Mouse (Mus musculus): Measurements from ENCODE around the gene Foxc2. TPM values are rescaled to one million over a fixed set of nuclear protein-coding genes. Genes with fewer than 3 reads are reported as not detected.

Foxc2 gene
- polyA plus RNA-seq, 1 experiment from 2014 or later, result 2.6 TPM

DNA sequence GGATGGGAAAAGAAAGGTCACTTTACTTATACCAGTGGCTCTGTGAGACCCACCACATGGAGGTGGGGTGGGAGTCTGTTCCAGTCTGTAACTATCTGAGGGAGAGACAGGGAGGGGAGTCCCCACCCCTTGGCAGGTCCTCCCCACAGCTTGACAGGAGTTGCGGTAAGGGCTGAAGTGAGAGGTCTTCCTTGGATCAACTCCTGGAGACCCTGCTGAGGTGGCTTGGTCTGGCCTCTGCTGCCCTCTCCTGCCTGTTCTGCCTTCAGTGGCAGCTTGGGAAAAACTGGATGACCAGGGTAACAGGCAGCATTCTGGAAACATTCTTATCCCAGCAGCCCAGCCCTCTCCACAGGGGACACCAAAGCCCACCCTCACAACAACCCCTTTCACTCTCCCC, 25.3 kb upstream of the Foxc2 start:
- Histone ChIP-seq H3K36me3 (ENCODE audit: control insufficient read depth, insufficient read depth, low read length) (no peaks in the 10 kb centered on the region), H3K4me2 (peak overlapping the region; percentile 20; the same call in 1 of the 2 replicates), H3K9me3 (ENCODE audit: control insufficient read depth, low read length) (no peaks in the 10 kb centered on the region), H3K9ac (ENCODE audit: low read depth, low read length) (no peak overlapping the region), H3K4me1 (replicated peaks; ENCODE audit: control insufficient read depth, insufficient read depth, low read length) (peaks cover 4% of the 10 kb centered on the region; the same call in 1 of the 2 replicates), H3K4me3 (ENCODE audit: low read depth, low read length) (no peak overlapping the region), H3K27me3 (replicated peaks; ENCODE audit: control insufficient read depth, insufficient read depth, low read length) (peaks cover 69% of the 10 kb centered on the region), H3K27ac (ENCODE audit: low read depth, low read length) (no peak overlapping the region)
- WGBS, result 21% methylated on average over 1 of the region's 1 CpGs
- DNase-seq (ENCODE audit: low spot score) (no peak), ATAC-seq (replicated peaks; ENCODE audit: low FRiP score) (no peak)

DNA sequence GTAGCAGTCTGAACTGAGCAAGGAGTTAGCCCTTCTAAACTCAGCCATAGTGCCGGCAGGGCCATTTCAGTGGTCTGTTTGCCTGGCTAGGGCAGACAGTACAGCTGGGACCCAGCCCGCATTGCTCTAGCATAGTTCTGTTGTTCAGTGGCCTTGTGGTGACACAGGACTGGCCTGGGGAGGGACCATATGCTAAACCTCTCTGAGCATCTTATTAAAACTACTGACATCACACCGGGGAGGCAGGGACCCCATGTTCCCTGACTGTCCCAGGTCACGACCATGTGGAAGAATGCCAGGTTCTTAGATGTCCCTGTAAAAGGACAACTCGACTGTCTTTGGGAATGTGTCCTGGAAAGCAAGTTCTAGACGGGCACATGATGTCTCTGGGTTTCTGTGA, 23.8 kb upstream of the Foxc2 start:
- DNase-seq (ENCODE audit: low spot score) (no peak), ATAC-seq (replicated peaks; ENCODE audit: low FRiP score) (no peak)
- 31% methylated on average over 6 of the region's 6 CpGs for WGBS

DNA sequence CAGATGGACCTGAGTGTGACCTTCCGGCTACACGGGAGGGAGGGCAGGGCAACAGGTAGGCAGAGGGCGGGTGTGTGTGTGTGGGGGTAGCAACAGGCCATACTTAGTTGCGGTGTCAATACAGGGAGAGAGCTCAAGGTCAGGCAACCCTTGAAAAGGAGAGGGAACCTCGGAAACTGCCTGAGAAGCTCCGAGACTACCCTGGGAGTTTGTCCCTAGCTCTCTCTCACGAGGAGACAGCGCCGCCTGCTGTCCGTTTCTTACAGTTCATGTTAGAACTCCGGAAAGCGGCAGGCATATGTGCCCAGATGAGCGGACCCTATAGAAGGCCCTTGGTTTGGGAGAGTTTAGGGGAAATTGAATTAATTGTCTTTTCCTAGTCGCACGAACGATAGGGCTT, 23.3 kb upstream of the Foxc2 start:
- DNase-seq (ENCODE audit: low spot score) (no peak), ATAC-seq (replicated peaks; ENCODE audit: low FRiP score) (peak; percentile 37)
- WGBS, result 4% methylated on average over 16 of the region's 16 CpGs
- Histone ChIP-seq H3K9ac (ENCODE audit: low read depth, low read length) (no peak overlapping the region), H3K4me1 (replicated peaks; ENCODE audit: control insufficient read depth, insufficient read depth, low read length) (peaks cover 4% of the 10 kb centered on the region; the same call in 1 of the 2 replicates), H3K27me3 (replicated peaks; ENCODE audit: control insufficient read depth, insufficient read depth, low read length) (peaks cover 49% of the 10 kb centered on the region), H3K4me2 (peak overlapping the region; percentile 8; the same call in 1 of the 2 replicates), H3K9me3 (ENCODE audit: control insufficient read depth, low read length) (no peaks in the 10 kb centered on the region), H3K4me3 (ENCODE audit: low read depth, low read length) (no peak overlapping the region), H3K36me3 (ENCODE audit: control insufficient read depth, insufficient read depth, low read length) (peaks cover 5% of the 10 kb centered on the region; the same call in 1 of the 2 replicates), H3K27ac (ENCODE audit: low read depth, low read length) (no peak overlapping the region)

More for the DNA sequence above, 23.8 kb upstream of the Foxc2 start:
- H3K4me1 ChIP-seq (replicated peaks; ENCODE audit: control insufficient read depth, insufficient read depth, low read length), result peaks cover 4% of the 10 kb centered on the region; the same call in 1 of the 2 replicates
- H3K27me3 ChIP-seq (replicated peaks; ENCODE audit: control insufficient read depth, insufficient read depth, low read length), result peaks cover 54% of the 10 kb centered on the region
- no peak overlapping the region for H3K4me3 ChIP-seq (ENCODE audit: low read depth, low read length)
- H3K9ac ChIP-seq (ENCODE audit: low read depth, low read length), result no peak overlapping the region
- H3K4me2 ChIP-seq, result no peak overlapping the region
- no peak overlapping the region for H3K27ac ChIP-seq (ENCODE audit: low read depth, low read length)
- no peaks in the 10 kb centered on the region for H3K36me3 ChIP-seq (ENCODE audit: control insufficient read depth, insufficient read depth, low read length)
- no peaks in the 10 kb centered on the region for H3K9me3 ChIP-seq (ENCODE audit: control insufficient read depth, low read length)

- Histone ChIP-seq H3K4me3 (ENCODE audit: low read depth, low read length) (no peak overlapping the region), H3K9ac (ENCODE audit: low read depth, low read length) (no peak overlapping the region), H3K4me2 (no peak overlapping the region), H3K27me3 (replicated peaks; ENCODE audit: control insufficient read depth, insufficient read depth, low read length) (peaks cover 41% of the 10 kb centered on the region), H3K9me3 (ENCODE audit: control insufficient read depth, low read length) (no peaks in the 10 kb centered on the region), H3K36me3 (ENCODE audit: control insufficient read depth, insufficient read depth, low read length) (peaks cover 10% of the 10 kb centered on the region), H3K4me1 (replicated peaks; ENCODE audit: control insufficient read depth, insufficient read depth, low read length) (peaks cover 4% of the 10 kb centered on the region; the same call in 1 of the 2 replicates), H3K27ac (ENCODE audit: low read depth, low read length) (no peak overlapping the region)
- WGBS, result 67% methylated on average over 6 of the region's 6 CpGs
- ATAC-seq (replicated peaks; ENCODE audit: low FRiP score), result no peak
- DNase-seq (ENCODE audit: low spot score), result no peak
These were observed 22.5 kb upstream of the Foxc2 start for GRCm38 (mm10) chr8:121093496-121093895.

- H3K4me1 ChIP-seq (replicated peaks; ENCODE audit: control insufficient read depth, insufficient read depth, low read length), result peaks cover 11% of the 10 kb centered on the region
- peaks cover 31% of the 10 kb centered on the region; the same call in 1 of the 2 replicates for H3K36me3 ChIP-seq (ENCODE audit: control insufficient read depth, insufficient read depth, low read length)
- no peak overlapping the region for H3K4me3 ChIP-seq (ENCODE audit: low read depth, low read length)
- no peaks in the 10 kb centered on the region for H3K27me3 ChIP-seq (replicated peaks; ENCODE audit: control insufficient read depth, insufficient read depth, low read length)
- no peak overlapping the region for H3K9ac ChIP-seq (ENCODE audit: low read depth, low read length)
- no peaks in the 10 kb centered on the region for H3K9me3 ChIP-seq (ENCODE audit: control insufficient read depth, low read length)
- 50% methylated on average over 17 of the region's 17 CpGs for WGBS
- ATAC-seq (replicated peaks; ENCODE audit: low FRiP score) (no peak), DNase-seq (ENCODE audit: low spot score) (peak; percentile 81)
- no peak overlapping the region for H3K4me2 ChIP-seq
- H3K27ac ChIP-seq (ENCODE audit: low read depth, low read length), result no peak overlapping the region
These were observed 11.7 kb upstream of the Foxc2 start for GRCm38 (mm10) chr8:121104049-121104818.

GRCm38 (mm10) chr8:121107668-121108656, 8.0 kb upstream of the Foxc2 start, which contains the start of gene Mthfsd:
Mthfsd (minus strand) TSS chr8:121108392.
- 2% methylated on average over 75 of the region's 75 CpGs for WGBS
- peak within 1 kb of the TSS; percentile 91 for H3K4me3 ChIP-seq (ENCODE audit: low read depth, low read length)
- peaks cover 7% of the 10 kb centered on the region; the same call in 1 of the 2 replicates for H3K27me3 ChIP-seq (replicated peaks; ENCODE audit: control insufficient read depth, insufficient read depth, low read length)
- H3K27ac ChIP-seq (ENCODE audit: low read depth, low read length), result peak within 1 kb of the TSS; percentile 38; the same call in 1 of the 2 replicates
- H3K4me1 ChIP-seq (replicated peaks; ENCODE audit: control insufficient read depth, insufficient read depth, low read length), result peaks cover 11% of the 10 kb centered on the region
- DNase-seq (ENCODE audit: low spot score) (peak; percentile 98), ATAC-seq (replicated peaks; ENCODE audit: low FRiP score) (peak; percentile 93)
- no peaks in the 10 kb centered on the region for H3K9me3 ChIP-seq (ENCODE audit: control insufficient read depth, low read length)
- peak within 1 kb of the TSS; percentile 93 for H3K4me2 ChIP-seq
- peaks cover 6% of the 10 kb centered on the region; the same call in 1 of the 2 replicates for H3K36me3 ChIP-seq (ENCODE audit: control insufficient read depth, insufficient read depth, low read length)
- peak within 1 kb of the TSS; percentile 87 for H3K9ac ChIP-seq (ENCODE audit: low read depth, low read length)

DNA sequence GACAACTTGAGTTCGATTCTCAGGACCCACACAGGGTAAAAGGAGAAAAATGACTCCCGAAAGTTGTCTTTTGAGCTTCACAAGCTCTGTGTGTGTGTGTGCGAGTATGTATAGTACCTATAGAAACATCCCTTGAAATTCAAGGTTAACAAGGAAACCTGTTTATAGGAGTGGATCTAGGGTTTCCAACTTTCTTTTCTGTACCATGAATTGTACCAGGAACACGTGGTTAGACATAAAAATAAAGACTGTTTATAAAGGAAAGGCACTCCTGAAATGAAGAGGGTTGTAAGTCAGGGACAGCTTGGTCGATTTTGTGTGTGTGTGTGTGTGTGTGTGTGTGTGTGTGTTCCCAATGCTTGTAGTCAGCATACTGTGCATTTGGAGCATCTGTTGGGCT, 7.3 kb upstream of the Foxc2 start:
- 11% methylated on average over 5 of the region's 5 CpGs for WGBS

DNA sequence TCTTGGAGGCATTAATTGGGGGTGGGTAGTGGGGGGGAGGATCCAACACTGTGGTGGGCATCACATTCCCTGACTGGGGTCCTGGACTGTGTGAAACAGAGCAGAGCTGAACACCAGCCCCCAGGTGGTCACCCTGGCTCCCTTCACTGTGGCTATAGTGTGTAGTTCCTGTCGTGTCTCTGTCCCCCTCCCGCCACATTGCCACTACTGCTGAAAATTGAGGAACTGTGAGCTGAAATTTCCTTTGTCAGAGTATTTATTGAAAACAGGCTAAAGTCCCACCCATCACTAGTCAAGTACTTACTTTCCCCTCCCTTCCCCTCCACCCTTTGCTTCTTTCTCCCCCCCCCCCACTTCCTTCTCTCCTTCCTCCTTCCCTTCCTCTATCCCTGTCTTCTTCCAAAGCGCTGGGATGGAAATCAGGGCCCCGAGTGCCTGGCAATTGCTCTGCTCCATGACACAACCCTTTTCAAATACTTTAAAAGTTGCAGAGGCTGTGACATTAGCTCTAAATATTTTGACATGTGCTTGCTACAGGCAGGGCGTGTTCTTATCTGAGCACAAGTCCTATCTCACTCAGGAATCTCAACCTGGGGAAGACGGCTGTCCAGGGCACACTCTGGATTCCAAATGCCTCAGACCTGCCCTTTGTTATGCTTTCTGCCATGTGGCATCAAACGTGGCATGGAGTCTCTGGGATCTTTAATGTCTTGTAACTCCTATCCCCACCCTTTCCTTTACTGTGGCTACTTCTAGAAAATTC, 4.6 kb upstream of the Foxc2 start:
- Histone ChIP-seq H3K4me3 (ENCODE audit: low read depth, low read length) (no peak overlapping the region), H3K9ac (ENCODE audit: low read depth, low read length) (no peak overlapping the region), H3K27ac (ENCODE audit: low read depth, low read length) (no peak overlapping the region), H3K9me3 (ENCODE audit: control insufficient read depth, low read length) (no peaks in the 10 kb centered on the region), H3K4me1 (replicated peaks; ENCODE audit: control insufficient read depth, insufficient read depth, low read length) (peaks cover 14% of the 10 kb centered on the region), H3K36me3 (ENCODE audit: control insufficient read depth, insufficient read depth, low read length) (no peaks in the 10 kb centered on the region), H3K4me2 (no peak overlapping the region), H3K27me3 (replicated peaks; ENCODE audit: control insufficient read depth, insufficient read depth, low read length) (peaks cover 36% of the 10 kb centered on the region)
- no peak for ATAC-seq (replicated peaks; ENCODE audit: low FRiP score)
- WGBS, result 28% methylated on average over 7 of the region's 7 CpGs
- no peak for DNase-seq (ENCODE audit: low spot score)

More for the DNA sequence above, 7.3 kb upstream of the Foxc2 start:
- Histone ChIP-seq H3K4me3 (ENCODE audit: low read depth, low read length) (peak overlapping the region; percentile 91), H3K36me3 (ENCODE audit: control insufficient read depth, insufficient read depth, low read length) (no peaks in the 10 kb centered on the region), H3K9me3 (ENCODE audit: control insufficient read depth, low read length) (no peaks in the 10 kb centered on the region), H3K27ac (ENCODE audit: low read depth, low read length) (no peak overlapping the region), H3K4me1 (replicated peaks; ENCODE audit: control insufficient read depth, insufficient read depth, low read length) (peaks cover 13% of the 10 kb centered on the region), H3K27me3 (replicated peaks; ENCODE audit: control insufficient read depth, insufficient read depth, low read length) (peaks cover 10% of the 10 kb centered on the region), H3K4me2 (peak overlapping the region; percentile 93), H3K9ac (ENCODE audit: low read depth, low read length) (peak overlapping the region; percentile 87)
- DNase-seq (ENCODE audit: low spot score), result no peak
- no peak for ATAC-seq (replicated peaks; ENCODE audit: low FRiP score)

Measured in liver, embryonic 11.5 days (tissue).